Mouse (Mus musculus): Measurements from ENCODE around the gene Txndc16. TPM values are rescaled to one million over a fixed set of nuclear protein-coding genes. Genes with fewer than 3 reads are reported as not detected.
A peak's percentile ranks its signal among the peaks of the same experiment; 100 is the strongest.

Gene Txndc16
- total RNA-seq (2021): 1 to 10 TPM; 8.3 to 9.8 TPM
- long read RNA-seq, experiment 1, full-length matches to known transcripts: 8 of 15 reads
- long read RNA-seq, experiment 1, partial matches to known transcripts: 2 of 15 reads
- long read RNA-seq, experiment 1, other reads (novel, unspliced or antisense): 5 of 15 reads
- long read RNA-seq, experiment 2, full-length matches to known transcripts: 7 of 15 reads
- long read RNA-seq, experiment 2, partial matches to known transcripts: 1 of 15 reads
- long read RNA-seq, experiment 2, other reads (novel, unspliced or antisense): 7 of 15 reads

- DNase-seq: peak; percentile 82
These were observed at the start of gene Txndc16 for GRCm38 (mm10) chr14:45220090-45220956. Gene Txndc16, minus strand, starts transcription at chr14:45220328.

GRCm38 (mm10) chr14:45263831-45264592 is 43.9 kb upstream of the Txndc16 start:
- no peak for DNase-seq

GRCm38 (mm10) chr14:45251548-45252076 is 31.5 kb upstream of the Txndc16 start:
- DNase-seq: no peak

GRCm38 (mm10) chr14:45241613-45242012 is 21.5 kb upstream of the Txndc16 start:
- no peak for DNase-seq

GRCm38 (mm10) chr14:45239042-45239441 is 18.9 kb upstream of the Txndc16 start:
- DNase-seq: no peak

- no peak for DNase-seq
These were observed 966 bp upstream of the Txndc16 start for GRCm38 (mm10) chr14:45220957-45221630.

- peak; percentile 93 for DNase-seq
These were observed 643 bp downstream of the Txndc16 start, which contains the start of gene Gpr137c for GRCm38 (mm10) chr14:45219281-45220089. Gene Gpr137c, plus strand, starts transcription at chr14:45219717.

GRCm38 (mm10) chr14:45217693-45218092 is 2.4 kb downstream of the Txndc16 start:
- DNase-seq: no peak

- no peak for DNase-seq
These were observed 3.3 kb downstream of the Txndc16 start for GRCm38 (mm10) chr14:45216711-45217340.

- no peak for DNase-seq
These were observed 8.7 kb downstream of the Txndc16 start for GRCm38 (mm10) chr14:45211431-45211830.

- DNase-seq: no peak
These were observed 9.4 kb downstream of the Txndc16 start for GRCm38 (mm10) chr14:45210683-45211082.

GRCm38 (mm10) chr14:45200607-45201006 is 19.5 kb downstream of the Txndc16 start:
- DNase-seq: no peak

GRCm38 (mm10) chr14:45190999-45191398 is 29.1 kb downstream of the Txndc16 start:
- no peak for DNase-seq

- DNase-seq: no peak
These were observed 38.5 kb downstream of the Txndc16 start for GRCm38 (mm10) chr14:45181611-45182010.

GRCm38 (mm10) chr14:45179606-45180005 is 40.5 kb downstream of the Txndc16 start:
- no peak for DNase-seq

GRCm38 (mm10) chr14:45179186-45179585 is 40.9 kb downstream of the Txndc16 start:
- DNase-seq: no peak

- DNase-seq: no peak
These were observed 45.0 kb downstream of the Txndc16 start for GRCm38 (mm10) chr14:45175012-45175740.

- DNase-seq: no peak
These were observed 47.9 kb downstream of the Txndc16 start for GRCm38 (mm10) chr14:45172260-45172659.

- no peak for DNase-seq
These were observed 52.8 kb downstream of the Txndc16 start for GRCm38 (mm10) chr14:45167366-45167765.

Measured in gastrocnemius, postnatal 10 days (tissue).